ENCODE assay signal across 4 mouse cellular contexts in genomic region chr14:10754883-10755282, GRCm38 (mm10).
DNase-seq lines count a peak whose midpoint lies in the region; ATAC-seq and TF ChIP-seq lines count a peak whose summit lies in the region.
"Not testable (repeated sequence)": the region's sequence is repeated elsewhere in the genome, so short reads cannot be mapped to it uniquely, and the experiment has no call there.

No protein-coding gene starts in this region.

- H3K9ac ChIP-seq in CH12.LX (ENCODE audit: insufficient read depth, low read depth); MEL (ENCODE audit: control insufficient read depth, low read depth, low read length, poor library complexity, severe bottlenecking); midbrain, postnatal 0 days (replicated peaks; ENCODE audit: low read length, poor library complexity, severe bottlenecking): not testable (repeated sequence)

- dilution Hi-C loops in CH12.LX (cut with MboI; ENCODE audit: extremely low pct_ligation_motif_present, extremely low pct_unique_long_range_greater_than_20kb, low sequenced_read_pairs), result not testable (repeated sequence)

- not testable (repeated sequence) for H3K27me3 ChIP-seq in CH12.LX (replicated peaks); MEL (ENCODE audit: control insufficient read depth in 1 of 2, insufficient read depth in 2 of 2, low read length in 2 of 2); midbrain, postnatal 0 days (ENCODE audit: insufficient read depth, low read length)

- 92% methylated on average over 1 of the region's 1 CpGs for whole genome bisulfite sequencing in midbrain, postnatal 0 days

- TF ChIP-seq CTCF in CH12.LX (conservative IDR thresholded peaks at IDR 0.05 in 1 of 2, IDR thresholded peaks at IDR 0.05 in 1 of 2; ENCODE audit: low read depth in 2 of 2, low read length in 2 of 2); MEL (IDR thresholded peaks at IDR 0.05 in 2 of 3, conservative IDR thresholded peaks at IDR 0.05 in 1 of 3; ENCODE audit: control insufficient read depth in 1 of 3, insufficient read depth in 1 of 3, low read depth in 2 of 3, low read length in 3 of 3, poor library complexity in 1 of 3, severe bottlenecking in 1 of 3): not testable (repeated sequence)
- peak; percentile 33; the same call in 1 of the 2 replicates for TF ChIP-seq CTCF in layer of hippocampus, adult 2 months (conservative IDR thresholded peaks at IDR 0.05)
- 0 out of 2 replicates have a peak, but pooled peaks have one; percentile 8 for TF ChIP-seq CTCF in midbrain, postnatal 0 days (IDR thresholded peaks at IDR 0.05)

- H3K36me3 ChIP-seq in CH12.LX (replicated peaks in 1 of 2; ENCODE audit: control insufficient read depth in 1 of 2, insufficient read depth in 1 of 2, low read length in 1 of 2); MEL (ENCODE audit: control insufficient read depth in 1 of 2, insufficient read depth in 2 of 2, low read length in 2 of 2); midbrain, postnatal 0 days (ENCODE audit: insufficient read depth, low read length): not testable (repeated sequence)

- in situ Hi-C loops in CH12.LX (cut with MboI; ENCODE audit: low pct_ligation_motif_present, low pct_unique_long_range_greater_than_20kb, low sequenced_read_pairs), result not testable (repeated sequence)

- not testable (repeated sequence) for H3K79me2 ChIP-seq in CH12.LX (replicated peaks; ENCODE audit: control insufficient read depth, extremely low read depth, insufficient read depth, poor library complexity, severe bottlenecking); MEL (ENCODE audit: control insufficient read depth, insufficient read depth, low read length, poor library complexity)

- H3K4me2 ChIP-seq in CH12.LX (ENCODE audit: insufficient read depth, low read depth, poor library complexity, severe bottlenecking); midbrain, postnatal 0 days (ENCODE audit: low read depth, low read length, poor library complexity, severe bottlenecking): not testable (repeated sequence)

- not testable (repeated sequence) for H3K4me1 ChIP-seq in CH12.LX (ENCODE audit: control insufficient read depth in 1 of 2, insufficient read depth in 2 of 2); MEL (ENCODE audit: control insufficient read depth in 1 of 2, insufficient read depth in 2 of 2, low read length in 2 of 2); midbrain, postnatal 0 days (ENCODE audit: insufficient read depth, low read length)

- H3K4me3 ChIP-seq in CH12.LX (replicated peaks in 1 of 3; ENCODE audit: low read depth in 2 of 3, low read length in 2 of 3, poor library complexity in 1 of 3); MEL (ENCODE audit: control insufficient read depth in 1 of 2, insufficient read depth in 1 of 2, low read depth in 2 of 2, low read length in 2 of 2); layer of hippocampus, adult 2 months; midbrain, postnatal 0 days (ENCODE audit: low read depth, low read length): not testable (repeated sequence)

- not testable (repeated sequence) for TF ChIP-seq POLR2A in CH12.LX (IDR thresholded peaks at IDR 0.05; ENCODE audit: low read depth, low read length); MEL (IDR thresholded peaks at IDR 0.05; ENCODE audit: control insufficient read depth in 1 of 2, insufficient read depth in 1 of 2, low read depth in 1 of 2, low read length in 2 of 2, poor library complexity in 1 of 2)

- TF ChIP-seq EP300 in CH12.LX (IDR thresholded peaks at IDR 0.05; ENCODE audit: low read length); MEL (IDR thresholded peaks at IDR 0.05; ENCODE audit: low read depth in 1 of 2, low read length in 2 of 2): not testable (repeated sequence)

- TF ChIP-seq RAD21 in CH12.LX (IDR thresholded peaks at IDR 0.05; ENCODE audit: low read depth, low read length); MEL (IDR thresholded peaks at IDR 0.05; ENCODE audit: low read depth, low read length): not testable (repeated sequence)

- H3K9me3 ChIP-seq in CH12.LX (replicated peaks; ENCODE audit: low read length); MEL (replicated peaks; ENCODE audit: insufficient read depth, low read length); midbrain, postnatal 0 days (ENCODE audit: low read length): not testable (repeated sequence)

- not testable (repeated sequence) for ATAC-seq in midbrain, postnatal 0 days (ENCODE audit: low FRiP score)

- DNase-seq in CH12.LX (ENCODE audit: extremely low read depth); MEL (ENCODE audit: low read depth, low spot score); layer of hippocampus, adult 2 months (ENCODE audit: low spot score in 2 of 2); midbrain, postnatal 0 days (ENCODE audit: low spot score): not testable (repeated sequence)

- not testable (repeated sequence) for H3K27ac ChIP-seq in CH12.LX (ENCODE audit: insufficient read depth, low read depth); MEL (ENCODE audit: control insufficient read depth, low read depth, low read length); layer of hippocampus, adult 2 months; midbrain, postnatal 0 days (ENCODE audit: low read depth, low read length)

TF ChIP-seq in CH12.LX, 34 proteins besides CTCF, POLR2A, EP300 and RAD21:
- peak; percentile 79 for TF ChIP-seq ZNF384 (IDR thresholded peaks at IDR 0.05; ENCODE audit: low read depth, low read length)
TF ChIP-seq in CH12.LX: peak in this region for 1; not testable (repeated sequence) for 33.

TF ChIP-seq in MEL, 35 proteins besides CTCF, POLR2A, EP300 and RAD21:
- 0 out of 2 replicates have a peak, but pooled peaks have one; percentile 17 for TF ChIP-seq ZNF384 (IDR thresholded peaks at IDR 0.05; ENCODE audit: low read depth, low read length)
